Mouse (Mus musculus) intestine, postnatal 0 days (tissue): ENCODE measurements around the gene Dclk3. TPM values are rescaled to one million over a fixed set of nuclear protein-coding genes. Genes with fewer than 3 reads are reported as not detected.

Experiments used
- ATAC-seq: fragments of 200-750 bp; cut with Nextera tagmentation; 2 replicates; pipeline ENCODE4 v1.8.0; 2017; ENCODE audit warnings: mild to moderate bottlenecking, moderate TSS enrichment, moderate library complexity
- H3K27ac ChIP-seq: fragments of 300-500 bp; sonication (generic); 2 replicates; pipeline ENCODE4 v1.5.1; 2014; ENCODE audit warnings: mild to moderate bottlenecking, low read depth, low read length, moderate library complexity
- H3K27me3 ChIP-seq: fragments of 300-500 bp; sonication (generic); replicated peaks from 2 replicates; pipeline ENCODE4 v1.6.1; 2014; ENCODE audit warnings: low read length, mixed read lengths; ENCODE audit not compliant: control insufficient read depth, insufficient read depth
- H3K36me3 ChIP-seq: fragments of 300-500 bp; sonication (generic); 2 replicates; pipeline ENCODE4 v1.6.1; 2014; ENCODE audit warnings: mild to moderate bottlenecking, moderate library complexity; ENCODE audit not compliant: control insufficient read depth, insufficient read depth
- H3K4me1 ChIP-seq: fragments of 300-500 bp; sonication (generic); replicated peaks from 2 replicates; pipeline ENCODE4 v1.6.1; 2014; ENCODE audit warnings: antibody characterized with exemption, low read length, mixed read lengths; ENCODE audit not compliant: control insufficient read depth, insufficient read depth
- H3K4me2 ChIP-seq: fragments of 300-500 bp; sonication (generic); replicated peaks from 2 replicates; pipeline ENCODE4 v1.6.1; 2014; ENCODE audit warnings: low read depth, mild to moderate bottlenecking, moderate library complexity
- H3K4me3 ChIP-seq: fragments of 300-500 bp; sonication (generic); 2 replicates; pipeline ENCODE4 v1.5.1; 2014; ENCODE audit warnings: low read depth, low read length
- H3K9ac ChIP-seq: fragments of 300-500 bp; sonication (generic); 2 replicates; pipeline ENCODE4 v1.6.1; 2014; ENCODE audit warnings: mild to moderate bottlenecking, low read depth, low read length
- H3K9me3 ChIP-seq: fragments of 300-500 bp; sonication (generic); 2 replicates; pipeline ENCODE4 v1.6.1; 2016; ENCODE audit warnings: mixed run types; ENCODE audit not compliant: control insufficient read depth
- CTCF ChIP-seq: sonication (generic); IDR thresholded peaks from 2 replicates; pipeline ENCODE4 v1.5.1; 2016; ENCODE audit warnings: low read depth, mild to moderate bottlenecking, control low read depth, antibody characterized with exemption, moderate library complexity
- WGBS: fragments of 180-500 bp; shearing (Covaris S2); extraction: QIAGEN DNeasy Blood & Tissue Kit; methylation state at CpG from one replicate; pipeline ENCODE4 v1.1.7; 2014; 5-methylcytosine and 5-hydroxymethylcytosine counted together
- polyA plus RNA-seq: library from polyadenylated mRNA; unstranded; fragments of >200 nt; fragmentation: Nextera tagmentation; extraction: Ambion mirVana; gene quantifications from 2 replicates; pipeline ENCODE4 v1.2.1, GENCODE M21; 2015

Dclk3 gene
- polyA plus RNA-seq, 1 experiment from 2014 or later = 1.1 TPM

GRCm38 (mm10) chr9:111446204-111446603 is 7.3 kb downstream of the Dclk3 start:
- Histone ChIP-seq H3K4me2 (no peak overlapping the region), H3K9me3 (no peaks in the 10 kb centered on the region), H3K27ac (no peak overlapping the region), H3K36me3 (no peaks in the 10 kb centered on the region), H3K4me3 (no peak overlapping the region), H3K9ac (no peak overlapping the region), H3K4me1 (0 out of 2 replicates have a peak, but pooled peaks cover 4% of the 10 kb centered on the region), H3K27me3 (no peaks in the 10 kb centered on the region)
- no peak for TF ChIP-seq CTCF
- ATAC-seq = no peak
- WGBS = 84% methylated on average over 2 of the region's 2 CpGs

GRCm38 (mm10) chr9:111448976-111449375 is 10.1 kb downstream of the Dclk3 start:
- ATAC-seq = peak; percentile 50; the same call in 1 of the 2 replicates
- 61% methylated on average over 2 of the region's 2 CpGs for WGBS
- Histone ChIP-seq H3K9ac (no peak overlapping the region), H3K4me2 (0 out of 2 replicates have a peak overlapping the region, but pooled peaks have one; percentile 13), H3K4me3 (no peak overlapping the region), H3K9me3 (no peaks in the 10 kb centered on the region), H3K36me3 (no peaks in the 10 kb centered on the region), H3K27ac (no peak overlapping the region), H3K27me3 (no peaks in the 10 kb centered on the region), H3K4me1 (0 out of 2 replicates have a peak, but pooled peaks cover 4% of the 10 kb centered on the region)
- TF ChIP-seq CTCF = no peak

- Histone ChIP-seq H3K27ac (no peak overlapping the region), H3K4me1 (0 out of 2 replicates have a peak, but pooled peaks cover 4% of the 10 kb centered on the region), H3K4me2 (no peak overlapping the region), H3K9ac (no peak overlapping the region), H3K9me3 (no peaks in the 10 kb centered on the region), H3K36me3 (no peaks in the 10 kb centered on the region), H3K4me3 (no peak overlapping the region), H3K27me3 (no peaks in the 10 kb centered on the region)
- TF ChIP-seq CTCF = no peak
- no peak for ATAC-seq
- WGBS = 86% methylated on average over 5 of the region's 5 CpGs
Observed at GRCm38 (mm10) chr9:111449880-111450279, 11.0 kb downstream of the Dclk3 start.

- Histone ChIP-seq H3K4me3 (no peak overlapping the region), H3K27me3 (no peaks in the 10 kb centered on the region), H3K36me3 (no peaks in the 10 kb centered on the region), H3K4me2 (no peak overlapping the region), H3K9me3 (no peaks in the 10 kb centered on the region), H3K27ac (no peak overlapping the region), H3K4me1 (0 out of 2 replicates have a peak, but pooled peaks cover 4% of the 10 kb centered on the region), H3K9ac (no peak overlapping the region)
- no peak for TF ChIP-seq CTCF
- ATAC-seq = peak; percentile 75
- 56% methylated on average over 12 of the region's 12 CpGs for WGBS
Observed at GRCm38 (mm10) chr9:111450853-111451404, 12.0 kb downstream of the Dclk3 start.

- no peak overlapping the region for H3K4me2 ChIP-seq
- WGBS = 51% methylated on average over 3 of the region's 3 CpGs
Observed at GRCm38 (mm10) chr9:111453895-111454294, 15.0 kb downstream of the Dclk3 start.

GRCm38 (mm10) chr9:111457176-111457935 is 18.5 kb downstream of the Dclk3 start:
- H3K9me3 ChIP-seq = no peaks in the 10 kb centered on the region
- H3K4me1 ChIP-seq = no peaks in the 10 kb centered on the region
- H3K4me3 ChIP-seq = no peak overlapping the region
- 80% methylated on average over 10 of the region's 10 CpGs for WGBS
- no peak overlapping the region for H3K4me2 ChIP-seq
- H3K9ac ChIP-seq = no peak overlapping the region
- ATAC-seq = no peak
- no peak overlapping the region for H3K27ac ChIP-seq
- no peak for TF ChIP-seq CTCF
- H3K27me3 ChIP-seq = no peaks in the 10 kb centered on the region
- H3K36me3 ChIP-seq = no peaks in the 10 kb centered on the region

More at GRCm38 (mm10) chr9:111453895-111454294, 15.0 kb downstream of the Dclk3 start:
- no peak overlapping the region for H3K27ac ChIP-seq
- no peak for TF ChIP-seq CTCF
- no peak overlapping the region for H3K9ac ChIP-seq
- H3K9me3 ChIP-seq = no peaks in the 10 kb centered on the region
- ATAC-seq = no peak
- H3K4me3 ChIP-seq = no peak overlapping the region
- H3K4me1 ChIP-seq = 0 out of 2 replicates have a peak, but pooled peaks cover 4% of the 10 kb centered on the region
- no peaks in the 10 kb centered on the region for H3K36me3 ChIP-seq
- H3K27me3 ChIP-seq = no peaks in the 10 kb centered on the region
